Mouse (Mus musculus) olfactory bulb, adult 2 months (tissue): ENCODE data around the gene Grk4. TPM values are rescaled to one million over a fixed set of nuclear protein-coding genes. Genes with fewer than 3 reads are reported as not detected.
A peak's percentile ranks its signal among the peaks of the same experiment; 100 is the strongest.

Experiments
- H3K27ac ChIP-seq: fragments of 200-500 bp; 2 replicates; pipeline ENCODE4 v1.5.1; 2012; ENCODE audit warnings: low read depth, low read length; ENCODE audit not compliant: insufficient read depth
- H3K4me1 ChIP-seq: fragments of 200-500 bp; 2 replicates; pipeline ENCODE4 v1.6.1; 2012; ENCODE audit warnings: low read length; ENCODE audit not compliant: control insufficient read depth, insufficient read depth
- H3K4me3 ChIP-seq: fragments of 200-500 bp; 2 replicates; pipeline ENCODE4 v1.5.1; 2012; ENCODE audit warnings: mild to moderate bottlenecking, low read depth, low read length, moderate library complexity; ENCODE audit not compliant: insufficient read depth
- CTCF ChIP-seq: fragments of 200-500 bp; IDR thresholded peaks from 2 replicates; pipeline ENCODE4 v1.5.1; 2012; ENCODE audit warnings: low read depth, mild to moderate bottlenecking, low read length, moderate library complexity; ENCODE audit not compliant: insufficient read depth
- POLR2A ChIP-seq: fragments of 200-500 bp; IDR thresholded peaks from 2 replicates; pipeline ENCODE4 v1.6.1; 2012; ENCODE audit warnings: mild to moderate bottlenecking, low read depth, low read length, moderate library complexity; ENCODE audit not compliant: insufficient read depth
- WGBS: fragments of 180-500 bp; shearing (Covaris S2); methylation state at CpG from one replicate; pipeline ENCODE4 v1.1.7; 2018; 5-methylcytosine and 5-hydroxymethylcytosine counted together
- polyA plus RNA-seq: library from polyadenylated mRNA; stranded (reverse); fragments of >200 nt; gene quantifications from 2 replicates; pipeline ENCODE4 v1.2.4, GENCODE M21; 2012; ENCODE audit warnings: low replicate concordance; ENCODE audit not compliant: missing spikeins, insufficient read depth, insufficient read length

Grk4 gene
- polyA plus RNA-seq, 1 experiment = not detected

GRCm38 (mm10) chr5:34642932-34643331, 17.2 kb upstream of the Grk4 start:
- no peak overlapping the region for H3K27ac ChIP-seq
- TF ChIP-seq POLR2A (no peak), CTCF (no peak)
- 39% methylated on average over 5 of the region's 5 CpGs for WGBS
- no peak overlapping the region for H3K4me3 ChIP-seq
- H3K4me1 ChIP-seq = no peaks in the 10 kb centered on the region

- H3K27ac ChIP-seq = no peak overlapping the region
- WGBS = 36% methylated on average over 4 of the region's 4 CpGs
- no peak overlapping the region for H3K4me3 ChIP-seq
- no peak for TF ChIP-seq CTCF
- TF ChIP-seq POLR2A = no peak
- H3K4me1 ChIP-seq = no peaks in the 10 kb centered on the region
Observed at GRCm38 (mm10) chr5:34647581-34647980, 12.6 kb upstream of the Grk4 start.

- WGBS = 92% methylated on average over 5 of the region's 5 CpGs
- Histone ChIP-seq H3K4me1 (no peaks in the 10 kb centered on the region), H3K4me3 (no peak overlapping the region), H3K27ac (no peak overlapping the region)
- TF ChIP-seq POLR2A (no peak), CTCF (no peak)
Observed at GRCm38 (mm10) chr5:34652961-34653360, 7.2 kb upstream of the Grk4 start.

GRCm38 (mm10) chr5:34654881-34655280, 5.3 kb upstream of the Grk4 start:
- TF ChIP-seq POLR2A (no peak), CTCF (no peak)
- Histone ChIP-seq H3K4me3 (no peak overlapping the region), H3K4me1 (no peaks in the 10 kb centered on the region), H3K27ac (no peak overlapping the region)
- WGBS = 76% methylated on average over 9 of the region's 9 CpGs

- Histone ChIP-seq H3K4me1 (no peaks in the 10 kb centered on the region), H3K4me3 (no peak overlapping the region), H3K27ac (no peak overlapping the region)
- WGBS = 92% methylated on average over 8 of the region's 8 CpGs
- TF ChIP-seq CTCF (no peak), POLR2A (no peak)
Observed at GRCm38 (mm10) chr5:34657556-34657955, 2.6 kb upstream of the Grk4 start.

- no peak for TF ChIP-seq POLR2A
- no peak for TF ChIP-seq CTCF
- Histone ChIP-seq H3K27ac (peak overlapping the region; percentile 70), H3K4me3 (peak overlapping the region; percentile 76), H3K4me1 (no peaks in the 10 kb centered on the region)
- under 1% methylated on average over 57 of the region's 57 CpGs for WGBS
Observed at GRCm38 (mm10) chr5:34660591-34661130, 482 bp downstream of the Grk4 start.

- no peaks in the 10 kb centered on the region for H3K4me1 ChIP-seq
- H3K4me3 ChIP-seq = no peak overlapping the region
- WGBS = 89% methylated on average over 4 of the region's 4 CpGs
- TF ChIP-seq CTCF (no peak), POLR2A (no peak)
- H3K27ac ChIP-seq = no peak overlapping the region
Observed at GRCm38 (mm10) chr5:34661909-34662308, 1.7 kb downstream of the Grk4 start.

GRCm38 (mm10) chr5:34663231-34663630, 3.1 kb downstream of the Grk4 start:
- Histone ChIP-seq H3K4me3 (no peak overlapping the region), H3K4me1 (no peaks in the 10 kb centered on the region), H3K27ac (no peak overlapping the region)
- TF ChIP-seq POLR2A = no peak
- no peak for TF ChIP-seq CTCF
- 91% methylated on average over 2 of the region's 2 CpGs for WGBS

GRCm38 (mm10) chr5:34669493-34669892, 9.3 kb downstream of the Grk4 start:
- no peaks in the 10 kb centered on the region for H3K4me1 ChIP-seq
- no peak overlapping the region for H3K4me3 ChIP-seq
- TF ChIP-seq POLR2A = no peak
- 91% methylated on average over 2 of the region's 2 CpGs for WGBS
- H3K27ac ChIP-seq = no peak overlapping the region

GRCm38 (mm10) chr5:34670280-34670679, 10.1 kb downstream of the Grk4 start:
- WGBS = 87% methylated on average over 4 of the region's 4 CpGs
- TF ChIP-seq POLR2A = no peak
- no peak for TF ChIP-seq CTCF
- Histone ChIP-seq H3K4me1 (no peaks in the 10 kb centered on the region), H3K4me3 (no peak overlapping the region), H3K27ac (no peak overlapping the region)
